Mouse (Mus musculus): Measurements from ENCODE around the gene Sept9. TPM values are rescaled to one million over a fixed set of nuclear protein-coding genes. Genes with fewer than 3 reads are reported as not detected.

Gene Sept9
- polyA plus RNA-seq (2012; ENCODE audit: insufficient read depth, insufficient read length, low replicate concordance, missing spikeins), result 157 TPM in 1 of 2 replicates, not detected in the other

- WGBS, result 4% methylated on average over 70 of the region's 70 CpGs
- peak within 1 kb of the TSS; percentile 15 for H3K4me3 ChIP-seq (ENCODE audit: insufficient read depth, low read depth, low read length)
Observed at GRCm38 (mm10) chr11:117199282-117200175, at the start of gene Sept9. Gene Sept9, plus strand, starts transcription at chr11:117199661.

GRCm38 (mm10) chr11:117150467-117150966 is 48.9 kb upstream of the Sept9 start:
- peaks cover 67% of the 10 kb centered on the region for H3K4me1 ChIP-seq (ENCODE audit: control insufficient read depth, insufficient read depth, low read length)
- TF ChIP-seq POLR2A (IDR thresholded peaks at IDR 0.05; ENCODE audit: insufficient read depth, low read depth, low read length) (no peak), CTCF (IDR thresholded peaks at IDR 0.05; ENCODE audit: insufficient read depth, low read depth, low read length) (no peak)
- peak overlapping the region; percentile 8; the same call in 1 of the 2 replicates for H3K27ac ChIP-seq (ENCODE audit: insufficient read depth, low read depth, low read length)
- WGBS, result 63% methylated on average over 9 of the region's 9 CpGs
- H3K4me3 ChIP-seq (ENCODE audit: insufficient read depth, low read depth, low read length), result no peak overlapping the region

More at GRCm38 (mm10) chr11:117199282-117200175, at the start of gene Sept9:
- TF ChIP-seq POLR2A (IDR thresholded peaks at IDR 0.05; ENCODE audit: insufficient read depth, low read depth, low read length) (no peak), CTCF (IDR thresholded peaks at IDR 0.05; ENCODE audit: insufficient read depth, low read depth, low read length) (no peak)
- no peak within 1 kb of the TSS for H3K27ac ChIP-seq (ENCODE audit: insufficient read depth, low read depth, low read length)
- peaks cover 11% of the 10 kb centered on the region; the same call in 1 of the 2 replicates for H3K4me1 ChIP-seq (ENCODE audit: control insufficient read depth, insufficient read depth, low read length)

- Histone ChIP-seq H3K4me1 (ENCODE audit: control insufficient read depth, insufficient read depth, low read length) (peaks cover 70% of the 10 kb centered on the region), H3K27ac (ENCODE audit: insufficient read depth, low read depth, low read length) (no peak overlapping the region; the same call in 1 of the 2 replicates), H3K4me3 (ENCODE audit: insufficient read depth, low read depth, low read length) (no peak overlapping the region)
- WGBS, result 87% methylated on average over 7 of the region's 7 CpGs
- no peak for TF ChIP-seq CTCF (IDR thresholded peaks at IDR 0.05; ENCODE audit: insufficient read depth, low read depth, low read length)
- no peak for TF ChIP-seq POLR2A (IDR thresholded peaks at IDR 0.05; ENCODE audit: insufficient read depth, low read depth, low read length)
Observed at GRCm38 (mm10) chr11:117151461-117151860, 48.0 kb upstream of the Sept9 start.

GRCm38 (mm10) chr11:117152541-117152940 is 46.9 kb upstream of the Sept9 start:
- Histone ChIP-seq H3K27ac (ENCODE audit: insufficient read depth, low read depth, low read length) (peak overlapping the region; percentile 11; the same call in 1 of the 2 replicates), H3K4me1 (ENCODE audit: control insufficient read depth, insufficient read depth, low read length) (peaks cover 71% of the 10 kb centered on the region), H3K4me3 (ENCODE audit: insufficient read depth, low read depth, low read length) (no peak overlapping the region)
- TF ChIP-seq CTCF (IDR thresholded peaks at IDR 0.05; ENCODE audit: insufficient read depth, low read depth, low read length) (no peak), POLR2A (IDR thresholded peaks at IDR 0.05; ENCODE audit: insufficient read depth, low read depth, low read length) (no peak)
- 60% methylated on average over 6 of the region's 6 CpGs for WGBS

- 43% methylated on average over 9 of the region's 9 CpGs for WGBS
- peak overlapping the region; percentile 11 for H3K27ac ChIP-seq (ENCODE audit: insufficient read depth, low read depth, low read length)
- peaks cover 76% of the 10 kb centered on the region for H3K4me1 ChIP-seq (ENCODE audit: control insufficient read depth, insufficient read depth, low read length)
- H3K4me3 ChIP-seq (ENCODE audit: insufficient read depth, low read depth, low read length), result no peak overlapping the region
- no peak for TF ChIP-seq POLR2A (IDR thresholded peaks at IDR 0.05; ENCODE audit: insufficient read depth, low read depth, low read length)
- TF ChIP-seq CTCF (IDR thresholded peaks at IDR 0.05; ENCODE audit: insufficient read depth, low read depth, low read length), result no peak
Observed at GRCm38 (mm10) chr11:117153553-117153952, 45.9 kb upstream of the Sept9 start.

- Histone ChIP-seq H3K4me1 (ENCODE audit: control insufficient read depth, insufficient read depth, low read length) (peaks cover 75% of the 10 kb centered on the region), H3K4me3 (ENCODE audit: insufficient read depth, low read depth, low read length) (no peak overlapping the region), H3K27ac (ENCODE audit: insufficient read depth, low read depth, low read length) (peak overlapping the region; percentile 81)
- TF ChIP-seq CTCF (IDR thresholded peaks at IDR 0.05; ENCODE audit: insufficient read depth, low read depth, low read length) (no peak), POLR2A (IDR thresholded peaks at IDR 0.05; ENCODE audit: insufficient read depth, low read depth, low read length) (no peak)
- 49% methylated on average over 7 of the region's 7 CpGs for WGBS
Observed at GRCm38 (mm10) chr11:117154088-117154815, 45.2 kb upstream of the Sept9 start.

GRCm38 (mm10) chr11:117156725-117157124 is 42.7 kb upstream of the Sept9 start:
- no peak overlapping the region for H3K27ac ChIP-seq (ENCODE audit: insufficient read depth, low read depth, low read length)
- TF ChIP-seq POLR2A (IDR thresholded peaks at IDR 0.05; ENCODE audit: insufficient read depth, low read depth, low read length), result no peak
- no peak for TF ChIP-seq CTCF (IDR thresholded peaks at IDR 0.05; ENCODE audit: insufficient read depth, low read depth, low read length)
- 26% methylated on average over 13 of the region's 15 CpGs for WGBS
- no peak overlapping the region for H3K4me3 ChIP-seq (ENCODE audit: insufficient read depth, low read depth, low read length)
- H3K4me1 ChIP-seq (ENCODE audit: control insufficient read depth, insufficient read depth, low read length), result peaks cover 63% of the 10 kb centered on the region

GRCm38 (mm10) chr11:117158343-117158742 is 41.1 kb upstream of the Sept9 start:
- WGBS, result 12% methylated on average over 11 of the region's 11 CpGs
- Histone ChIP-seq H3K4me1 (ENCODE audit: control insufficient read depth, insufficient read depth, low read length) (peaks cover 60% of the 10 kb centered on the region), H3K4me3 (ENCODE audit: insufficient read depth, low read depth, low read length) (no peak overlapping the region), H3K27ac (ENCODE audit: insufficient read depth, low read depth, low read length) (peak overlapping the region; percentile 72)
- TF ChIP-seq CTCF (IDR thresholded peaks at IDR 0.05; ENCODE audit: insufficient read depth, low read depth, low read length) (no peak), POLR2A (IDR thresholded peaks at IDR 0.05; ENCODE audit: insufficient read depth, low read depth, low read length) (no peak)
